Mouse (Mus musculus) heart, embryonic 10.5 days (tissue): ENCODE measurements around the gene Syce1. TPM values are rescaled to one million over a fixed set of nuclear protein-coding genes. Genes with fewer than 3 reads are reported as not detected.
"Not testable (repeated sequence)": the region's sequence is repeated elsewhere in the genome, so short reads cannot be mapped to it uniquely, and the experiment has no call there.

Experiments
- DNase-seq: peaks from one replicate; pipeline ENCODE4 v3.0.0-alpha.2; 2017; ENCODE audit warnings: low spot score
- H3K27ac ChIP-seq: fragments of 300-500 bp; sonication (generic); 2 replicates; pipeline ENCODE4 v1.5.1; 2016; ENCODE audit warnings: mild to moderate bottlenecking
- H3K27me3 ChIP-seq: fragments of 300-500 bp; sonication (generic); 2 replicates; pipeline ENCODE4 v1.6.1; 2016; ENCODE audit warnings: mild to moderate bottlenecking; ENCODE audit not compliant: poor library complexity, insufficient read depth, severe bottlenecking
- H3K36me3 ChIP-seq: fragments of 300-500 bp; sonication (generic); 2 replicates; pipeline ENCODE4 v1.6.1; 2016; ENCODE audit warnings: mild to moderate bottlenecking, moderate library complexity
- H3K4me1 ChIP-seq: fragments of 300-500 bp; sonication (generic); 2 replicates; pipeline ENCODE4 v1.6.1; 2016; ENCODE audit warnings: mild to moderate bottlenecking
- H3K4me3 ChIP-seq: fragments of 300-500 bp; sonication (generic); 2 replicates; pipeline ENCODE4 v1.5.1; 2016; ENCODE audit warnings: mild to moderate bottlenecking, moderate library complexity
- H3K9me3 ChIP-seq: fragments of 300-500 bp; sonication (generic); 2 replicates; pipeline ENCODE4 v1.6.1; 2016; ENCODE audit warnings: mild to moderate bottlenecking, moderate library complexity
- WGBS: fragments of 180-500 bp; shearing (Covaris S2); methylation state at CpG from one replicate; pipeline ENCODE4 v1.1.7; 2016; 5-methylcytosine and 5-hydroxymethylcytosine counted together
- polyA plus RNA-seq: library from polyadenylated mRNA; unstranded; fragments of >200 nt; fragmentation: Nextera tagmentation; extraction: Ambion mirVana; gene quantifications from 2 replicates; pipeline ENCODE4 v1.2.1, GENCODE M21; 2016

The Syce1 gene
- polyA plus RNA-seq, 1 experiment from 2014 or later: 0.49 TPM

- Histone ChIP-seq H3K36me3 (peaks cover 7% of the 10 kb centered on the region), H3K4me1 (no peaks in the 10 kb centered on the region), H3K27ac (no peak overlapping the region), H3K4me3 (no peak overlapping the region), H3K9me3 (no peaks in the 10 kb centered on the region), H3K27me3 (no peaks in the 10 kb centered on the region)
- WGBS: 81% methylated on average over 13 of the region's 13 CpGs
- no peak for DNase-seq
Observed at GRCm38 (mm10) chr7:140811714-140812113, 24.1 kb upstream of the Syce1 start.

GRCm38 (mm10) chr7:140810496-140810895 lies 22.8 kb upstream of the Syce1 start:
- H3K27ac ChIP-seq: no peak overlapping the region
- no peak for DNase-seq
- H3K36me3 ChIP-seq: peaks cover 7% of the 10 kb centered on the region
- H3K27me3 ChIP-seq: no peaks in the 10 kb centered on the region
- 88% methylated on average over 6 of the region's 6 CpGs for WGBS
- no peak overlapping the region for H3K4me3 ChIP-seq
- H3K9me3 ChIP-seq: no peaks in the 10 kb centered on the region
- H3K4me1 ChIP-seq: no peaks in the 10 kb centered on the region

GRCm38 (mm10) chr7:140805704-140806103 lies 18.1 kb upstream of the Syce1 start:
- no peak for DNase-seq
- WGBS: 11% methylated on average over 1 of the region's 1 CpGs
- Histone ChIP-seq H3K4me3 (no peak overlapping the region), H3K4me1 (no peaks in the 10 kb centered on the region), H3K9me3 (no peaks in the 10 kb centered on the region), H3K36me3 (no peaks in the 10 kb centered on the region), H3K27ac (no peak overlapping the region), H3K27me3 (no peaks in the 10 kb centered on the region)

- H3K9me3 ChIP-seq: no peaks in the 10 kb centered on the region
- no peak for DNase-seq
Observed at GRCm38 (mm10) chr7:140802629-140803028, 15.0 kb upstream of the Syce1 start.

GRCm38 (mm10) chr7:140798212-140798611 lies 10.6 kb upstream of the Syce1 start:
- Histone ChIP-seq H3K36me3 (no peaks in the 10 kb centered on the region), H3K27me3 (no peaks in the 10 kb centered on the region), H3K4me3 (no peak overlapping the region), H3K9me3 (no peaks in the 10 kb centered on the region), H3K27ac (no peak overlapping the region), H3K4me1 (no peaks in the 10 kb centered on the region)
- DNase-seq: no peak
- WGBS: 55% methylated on average over 2 of the region's 2 CpGs

More at GRCm38 (mm10) chr7:140802629-140803028, 15.0 kb upstream of the Syce1 start:
- WGBS: 75% methylated on average over 6 of the region's 6 CpGs
- H3K4me1 ChIP-seq: no peaks in the 10 kb centered on the region
- H3K36me3 ChIP-seq: no peaks in the 10 kb centered on the region
- H3K4me3 ChIP-seq: no peak overlapping the region
- H3K27ac ChIP-seq: no peak overlapping the region
- H3K27me3 ChIP-seq: no peaks in the 10 kb centered on the region

GRCm38 (mm10) chr7:140797619-140798018 lies 10.0 kb upstream of the Syce1 start:
- Histone ChIP-seq H3K4me1 (no peaks in the 10 kb centered on the region), H3K4me3 (no peak overlapping the region), H3K36me3 (no peaks in the 10 kb centered on the region), H3K27me3 (no peaks in the 10 kb centered on the region), H3K27ac (no peak overlapping the region), H3K9me3 (no peaks in the 10 kb centered on the region)
- DNase-seq: no peak
- whole genome bisulfite sequencing: 76% methylated on average over 3 of the region's 3 CpGs

- Histone ChIP-seq H3K27me3 (no peaks in the 10 kb centered on the region), H3K4me1 (no peaks in the 10 kb centered on the region), H3K4me3 (no peak overlapping the region), H3K36me3 (no peaks in the 10 kb centered on the region), H3K9me3 (no peaks in the 10 kb centered on the region), H3K27ac (no peak overlapping the region)
- no peak for DNase-seq
- WGBS: 60% methylated on average over 4 of the region's 4 CpGs
Observed at GRCm38 (mm10) chr7:140793541-140793940, 5.9 kb upstream of the Syce1 start.

- Histone ChIP-seq H3K4me3 (no peak overlapping the region), H3K27me3 (no peaks in the 10 kb centered on the region), H3K27ac (no peak overlapping the region), H3K9me3 (no peaks in the 10 kb centered on the region), H3K4me1 (no peaks in the 10 kb centered on the region), H3K36me3 (no peaks in the 10 kb centered on the region)
- 84% methylated on average over 7 of the region's 7 CpGs for WGBS
- peak; percentile 51 for DNase-seq
Observed at GRCm38 (mm10) chr7:140788053-140788435, 392 bp upstream of the Syce1 start.

GRCm38 (mm10) chr7:140780548-140780947 lies 7.1 kb downstream of the Syce1 start:
- no peak overlapping the region for H3K4me3 ChIP-seq
- H3K27me3 ChIP-seq: no peaks in the 10 kb centered on the region
- no peak for DNase-seq
- no peaks in the 10 kb centered on the region for H3K4me1 ChIP-seq
- H3K9me3 ChIP-seq: no peaks in the 10 kb centered on the region
- 76% methylated on average over 4 of the region's 4 CpGs for WGBS
- no peak overlapping the region for H3K27ac ChIP-seq
- H3K36me3 ChIP-seq: no peaks in the 10 kb centered on the region

- no peaks in the 10 kb centered on the region for H3K4me1 ChIP-seq
- WGBS: 64% methylated on average over 12 of the region's 12 CpGs
Observed at GRCm38 (mm10) chr7:140765888-140766739, 21.5 kb downstream of the Syce1 start.

GRCm38 (mm10) chr7:140765391-140765790 lies 22.3 kb downstream of the Syce1 start:
- not testable (repeated sequence) for H3K27me3 ChIP-seq, H3K4me1 ChIP-seq, H3K27ac ChIP-seq, H3K4me3 ChIP-seq, H3K9me3 ChIP-seq, DNase-seq, H3K36me3 ChIP-seq
- 49% methylated on average over 1 of the region's 1 CpGs for WGBS

More at GRCm38 (mm10) chr7:140765888-140766739, 21.5 kb downstream of the Syce1 start:
- DNase-seq: no peak
- Histone ChIP-seq H3K9me3 (no peaks in the 10 kb centered on the region), H3K4me3 (no peak overlapping the region), H3K27me3 (no peaks in the 10 kb centered on the region), H3K27ac (no peak overlapping the region), H3K36me3 (no peaks in the 10 kb centered on the region)

- Histone ChIP-seq H3K4me3 (no peak within 1 kb of the TSS), H3K36me3 (no peaks in the 10 kb centered on the region), H3K27me3 (no peaks in the 10 kb centered on the region), H3K4me1 (no peaks in the 10 kb centered on the region), H3K9me3 (no peaks in the 10 kb centered on the region), H3K27ac (no peak within 1 kb of the TSS)
- DNase-seq: no peak
- WGBS: 84% methylated on average over 7 of the region's 7 CpGs
Observed at GRCm38 (mm10) chr7:140763447-140764020, 24.1 kb downstream of the Syce1 start, which contains the start of gene Cyp2e1. TSS of gene Cyp2e1 (plus strand) at chr7:140763739.

- Histone ChIP-seq H3K4me1 (no peaks in the 10 kb centered on the region), H3K36me3 (no peaks in the 10 kb centered on the region), H3K27me3 (no peaks in the 10 kb centered on the region)
Observed at GRCm38 (mm10) chr7:140760647-140761046, 27.0 kb downstream of the Syce1 start.

More at GRCm38 (mm10) chr7:140760647-140761046, 27.0 kb downstream of the Syce1 start:
- no peak overlapping the region for H3K27ac ChIP-seq
- no peak overlapping the region for H3K4me3 ChIP-seq
- no peak for DNase-seq
- no peaks in the 10 kb centered on the region for H3K9me3 ChIP-seq
